In the genomic region with DNA sequence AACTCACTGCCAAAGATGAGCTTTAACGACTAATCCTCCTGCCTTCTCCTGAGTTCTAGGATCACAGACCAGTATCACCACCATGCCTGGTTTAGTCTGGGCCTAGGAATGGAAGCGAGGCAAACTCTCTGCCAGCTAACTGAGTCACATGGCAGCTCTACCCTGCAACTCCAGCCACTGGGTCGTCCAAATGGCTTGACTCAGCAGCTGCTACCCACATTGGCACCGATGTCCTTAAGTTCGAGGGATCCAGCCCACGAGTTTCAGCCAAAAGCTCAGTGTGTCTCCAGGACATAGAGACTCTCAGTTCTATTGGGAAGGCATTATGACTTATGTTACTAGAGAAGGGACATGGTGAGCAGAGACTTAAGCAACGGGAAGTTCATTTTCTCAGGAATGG, we compare ENCODE assay signal across 12 mouse cellular contexts.
DNase-seq lines count a peak whose midpoint lies in the region; ATAC-seq and TF ChIP-seq lines count a peak whose summit lies in the region.
"Had no signal": no experiment of that assay in that cellular context is flagged by ENCODE, and none has a peak within 500 bp of the region (broad histone marks: within the 10 kb centered on the region; RNA-seq: fewer than 3 reads in every experiment).

No protein-coding gene starts in this region.

- no peak overlapping the region for H3K27ac ChIP-seq in hindbrain, postnatal 0 days
- H3K27ac ChIP-seq: limb, embryonic 13.5 days; stomach, postnatal 0 days had no signal

- no peak overlapping the region for H3K9ac ChIP-seq in hindbrain, postnatal 0 days (replicated peaks; ENCODE audit: low read length)
- H3K9ac ChIP-seq: limb, embryonic 13.5 days had no signal

- WGBS in hindbrain, postnatal 0 days: 37% methylated on average over 7 of the region's 7 CpGs

- H3K4me2 ChIP-seq in hindbrain, postnatal 0 days (ENCODE audit: low read depth, low read length): no peak overlapping the region
- H3K4me2 ChIP-seq: limb, embryonic 13.5 days had no signal

- no peak for TF ChIP-seq CTCF in brain, embryonic 14.5 days (IDR thresholded peaks at IDR 0.05; ENCODE audit: borderline replicate concordance, extremely low read depth, insufficient read depth, insufficient read length)
- no peak for TF ChIP-seq CTCF in hindbrain, postnatal 0 days (IDR thresholded peaks at IDR 0.05; ENCODE audit: low read depth)

- no peaks in the 10 kb centered on the region for H3K27me3 ChIP-seq in hindbrain, postnatal 0 days (ENCODE audit: insufficient read depth, low read length)
- H3K27me3 ChIP-seq: limb, embryonic 13.5 days had no signal

- no peaks in the 10 kb centered on the region for H3K9me3 ChIP-seq in hindbrain, postnatal 0 days (ENCODE audit: low read length)
- H3K9me3 ChIP-seq: limb, embryonic 13.5 days had no signal

- no peak overlapping the region for H3K4me3 ChIP-seq in hindbrain, postnatal 0 days (ENCODE audit: low read length)
- H3K4me3 ChIP-seq: limb, embryonic 13.5 days had no signal

- ATAC-seq in hindbrain, postnatal 0 days: no peak
- ATAC-seq in granulocyte monocyte progenitor cell, adult 5-6 weeks (replicated peaks; ENCODE audit: poor library complexity, severe bottlenecking): no peak

- intact Hi-C loops in heart, postnatal 36 days (cut with DNase I): no loop called here

- no peak for TF ChIP-seq POLR2A in brain, embryonic 14.5 days (IDR thresholded peaks at IDR 0.05; ENCODE audit: borderline replicate concordance, extremely low read depth, insufficient read depth, insufficient read length, poor library complexity, severe bottlenecking)

- DNase-seq in heart, adult 11 months: peak; percentile 80
- DNase-seq in heart, postnatal 36 days: no peak
- DNase-seq in 3T3-L1 (ENCODE audit: low read depth, low spot score): peak; percentile 28
- peak; percentile 73 for DNase-seq in brain, embryonic 14.5 days (ENCODE audit: low read depth)
- DNase-seq in hindbrain, postnatal 0 days (ENCODE audit: low spot score): peak; percentile 34
- DNase-seq in lung, postnatal 4 days: no peak
- DNase-seq in MN1 (ENCODE audit: low spot score): no peak
- DNase-seq: kidney, adult 9 months; lung, adult 2 months had no signal

- no peaks in the 10 kb centered on the region for H3K4me1 ChIP-seq in hindbrain, postnatal 0 days (ENCODE audit: insufficient read depth, low read length)

- H3K36me3 ChIP-seq in hindbrain, postnatal 0 days (ENCODE audit: insufficient read depth, low read length): no peaks in the 10 kb centered on the region
- H3K36me3 ChIP-seq: limb, embryonic 13.5 days had no signal

Comparison
In these comparisons a context has a peak if more than half of its experiments do, and no peak if none do; other contexts are left out.
1. DNase-seq: peak in heart, adult 11 months (single experiment), 3T3-L1 (single experiment), brain, embryonic 14.5 days (single experiment) and hindbrain, postnatal 0 days (single experiment); none in heart, postnatal 36 days (0 of 2), lung, postnatal 4 days (0 of 2) and MN1 (single experiment).